9 mouse cellular contexts compared by ENCODE assay signal in genomic region chr11:115366039-115366705, GRCm38 (mm10). TPM values are rescaled to one million over a fixed set of nuclear protein-coding genes. Genes with fewer than 3 reads are reported as not detected.
DNase-seq lines count a peak whose midpoint lies in the region; ATAC-seq and TF ChIP-seq lines count a peak whose summit lies in the region.
"Had no signal": no experiment of that assay in that cellular context is flagged by ENCODE, and none has a peak within 500 bp of the region (broad histone marks: within the 10 kb centered on the region; RNA-seq: fewer than 3 reads in every experiment).

No protein-coding gene starts in this region.

- TF ChIP-seq CTCF in kidney, adult 2 months (conservative IDR thresholded peaks at IDR 0.05; ENCODE audit: insufficient read depth, insufficient read length, low read depth, low read length): no peak

- H3K27me3 ChIP-seq in kidney, embryonic 15.5 days: peaks cover 60% of the 10 kb centered on the region
- H3K27me3 ChIP-seq in kidney, adult 2 months (replicated peaks; ENCODE audit: control insufficient read depth, insufficient read depth, low read length): no peaks in the 10 kb centered on the region
- no peaks in the 10 kb centered on the region for H3K27me3 ChIP-seq in forebrain, embryonic 16.5 days (replicated peaks; ENCODE audit: control insufficient read depth, insufficient read depth, low read length)
- peaks cover 41% of the 10 kb centered on the region for H3K27me3 ChIP-seq in midbrain, embryonic 12.5 days

- no peaks in the 10 kb centered on the region for H3K36me3 ChIP-seq in kidney, embryonic 15.5 days
- no peaks in the 10 kb centered on the region for H3K36me3 ChIP-seq in kidney, adult 2 months (ENCODE audit: control insufficient read depth, insufficient read depth, low read length)
- no peaks in the 10 kb centered on the region for H3K36me3 ChIP-seq in forebrain, embryonic 16.5 days (ENCODE audit: control insufficient read depth, insufficient read depth)
- no peaks in the 10 kb centered on the region for H3K36me3 ChIP-seq in midbrain, embryonic 12.5 days
- H3K36me3 ChIP-seq: G1E had no signal

- H3K9ac ChIP-seq in kidney, embryonic 15.5 days: no peak overlapping the region
- peak overlapping the region; percentile 72; the same call in 1 of the 2 replicates for H3K9ac ChIP-seq in forebrain, embryonic 16.5 days (replicated peaks; ENCODE audit: low read depth, low read length)
- peak overlapping the region; percentile 79; the same call in 1 of the 2 replicates for H3K9ac ChIP-seq in midbrain, embryonic 12.5 days (replicated peaks)

- peak; percentile 47; the same call in 1 of the 2 replicates for ATAC-seq in kidney, embryonic 15.5 days (replicated peaks; ENCODE audit: low FRiP score)
- ATAC-seq in forebrain, embryonic 16.5 days: no peak; the same call in 1 of the 2 replicates
- peak; percentile 38; the same call in 1 of the 2 replicates for ATAC-seq in midbrain, embryonic 12.5 days (ENCODE audit: low FRiP score, low read depth)

- peak overlapping the region; percentile 96 for H3K4me2 ChIP-seq in kidney, embryonic 15.5 days
- H3K4me2 ChIP-seq in forebrain, embryonic 16.5 days (ENCODE audit: low read length): peak overlapping the region; percentile 95
- H3K4me2 ChIP-seq in midbrain, embryonic 12.5 days (replicated peaks): peak overlapping the region; percentile 92

- intact Hi-C loops in left cerebral cortex, postnatal 10 days (cut with DNase I): no loop called here

- peaks cover 25% of the 10 kb centered on the region for H3K4me1 ChIP-seq in kidney, embryonic 15.5 days
- no peaks in the 10 kb centered on the region for H3K4me1 ChIP-seq in kidney, adult 2 months (ENCODE audit: control insufficient read depth, insufficient read depth, low read length)
- H3K4me1 ChIP-seq in forebrain, embryonic 16.5 days (replicated peaks; ENCODE audit: control insufficient read depth, insufficient read depth, low read length): peaks cover 18% of the 10 kb centered on the region
- peaks cover 17% of the 10 kb centered on the region for H3K4me1 ChIP-seq in midbrain, embryonic 12.5 days

- 32% methylated on average over 7 of the region's 7 CpGs for WGBS in kidney, embryonic 15.5 days
- WGBS in kidney, adult 2 months: 63% methylated on average over 7 of the region's 7 CpGs
- WGBS in forebrain, embryonic 16.5 days: 43% methylated on average over 7 of the region's 7 CpGs
- WGBS in midbrain, embryonic 12.5 days: 46% methylated on average over 7 of the region's 7 CpGs

- no peak for TF ChIP-seq POLR2A in kidney, adult 2 months (IDR thresholded peaks at IDR 0.05; ENCODE audit: low read depth, low read length)

- H3K4me3 ChIP-seq in kidney, embryonic 15.5 days (replicated peaks): peak overlapping the region; percentile 60
- no peak overlapping the region for H3K4me3 ChIP-seq in kidney, adult 2 months (ENCODE audit: insufficient read depth, low read depth, low read length)
- H3K4me3 ChIP-seq in forebrain, embryonic 16.5 days (replicated peaks; ENCODE audit: low read length): peak overlapping the region; percentile 81
- H3K4me3 ChIP-seq in midbrain, embryonic 12.5 days: peak overlapping the region; percentile 72

- H3K27ac ChIP-seq in kidney, embryonic 15.5 days: no peak overlapping the region
- H3K27ac ChIP-seq in kidney, adult 2 months (ENCODE audit: insufficient read depth, low read depth, low read length): no peak overlapping the region
- H3K27ac ChIP-seq in forebrain, embryonic 16.5 days (ENCODE audit: low read length): no peak overlapping the region
- peak overlapping the region; percentile 12; the same call in 1 of the 2 replicates for H3K27ac ChIP-seq in midbrain, embryonic 12.5 days (replicated peaks)

- no peak for DNase-seq in kidney, adult 2 months
- DNase-seq in T-cell, adult 2 months (ENCODE audit: low spot score): peak; percentile 30
- DNase-seq in adrenal gland, adult 8-10 months: no peak
- DNase-seq in left cerebral cortex, postnatal 10 days (ENCODE audit: extremely low spot score in 1 of 2, low spot score in 2 of 2): no peak
- DNase-seq in c-Kit-positive CD71-positive TER-119-positive erythroid progenitor cells, embryonic 14.5 days (ENCODE audit: low spot score): no peak

- H3K9me3 ChIP-seq in kidney, embryonic 15.5 days (replicated peaks): no peaks in the 10 kb centered on the region
- H3K9me3 ChIP-seq in forebrain, embryonic 16.5 days (ENCODE audit: control insufficient read depth, low read length): no peaks in the 10 kb centered on the region
- H3K9me3 ChIP-seq in midbrain, embryonic 12.5 days: no peaks in the 10 kb centered on the region
- H3K9me3 ChIP-seq: G1E had no signal

RNA-seq across cellular contexts. Expression of gene Hid1, which starts 1.4 kb away (rescaled TPM):
- 6.7 and 8.1 TPM in 2 replicates for polyA plus RNA-seq in kidney, embryonic 15.5 days (2015; fragmentation: Nextera tagmentation; extraction: Ambion mirVana)
- polyA plus RNA-seq in kidney, adult 2 months (2012; rRNA removed): 5.4 and 6.1 TPM in 2 replicates
- 46.6 and 58.2 TPM in 2 replicates for polyA plus RNA-seq in forebrain, embryonic 16.5 days (2015; fragmentation: Nextera tagmentation; extraction: Ambion mirVana)
- 32.9 and 38.6 TPM in 2 replicates for polyA plus RNA-seq in midbrain, embryonic 12.5 days (2016; fragmentation: Nextera tagmentation; extraction: Ambion mirVana)
- total RNA-seq in adrenal gland, adult 8-10 months (2022): 10 to 100 TPM; 17.7 to 46.8 (median 42.6) TPM
- total RNA-seq in left cerebral cortex, postnatal 10 days (2021): 10 to 100 TPM; 77.5 to 81.7 TPM
- total RNA-seq: G1E had no signal

RNA-seq across cellular contexts. Expression of gene Cdr2l, which starts 15.5 kb away (rescaled TPM):
- polyA plus RNA-seq in kidney, embryonic 15.5 days (2015; fragmentation: Nextera tagmentation; extraction: Ambion mirVana): 10.6 and 10.7 TPM in 2 replicates
- 5.3 and 5.6 TPM in 2 replicates for polyA plus RNA-seq in kidney, adult 2 months (2012; rRNA removed)
- polyA plus RNA-seq in forebrain, embryonic 16.5 days (2015; fragmentation: Nextera tagmentation; extraction: Ambion mirVana): 16.8 and 18.3 TPM in 2 replicates
- polyA plus RNA-seq in midbrain, embryonic 12.5 days (2016; fragmentation: Nextera tagmentation; extraction: Ambion mirVana): 32.4 and 36.6 TPM in 2 replicates
- total RNA-seq in adrenal gland, adult 8-10 months (2022): 100 to 1,000 TPM in 1 of 4 experiments, 10 to 100 TPM in 3; 60.6 to 118 (median 71.9) TPM
- 10 to 100 TPM; 15.2 to 17.2 TPM for total RNA-seq in left cerebral cortex, postnatal 10 days (2021)
- polyA plus RNA-seq: G1E had no signal

RNA-seq across cellular contexts. Expression of gene Otop3, which starts 31.6 kb away (rescaled TPM):
- polyA plus RNA-seq in kidney, embryonic 15.5 days (2015; fragmentation: Nextera tagmentation; extraction: Ambion mirVana): not detected in 2 replicates
- polyA plus RNA-seq in kidney, adult 2 months (2012; rRNA removed): 0.07 and 0.13 TPM in 2 replicates
- 0.37 TPM in 1 of 2 replicates, not detected in the other for polyA plus RNA-seq in forebrain, embryonic 16.5 days (2015; fragmentation: Nextera tagmentation; extraction: Ambion mirVana)
- 0.28 and 0.43 TPM in 2 replicates for polyA plus RNA-seq in midbrain, embryonic 12.5 days (2016; fragmentation: Nextera tagmentation; extraction: Ambion mirVana)
- total RNA-seq in adrenal gland, adult 8-10 months (2022): not detected
- under 1 TPM; 0.24 to 0.28 TPM for total RNA-seq in left cerebral cortex, postnatal 10 days (2021)
- total RNA-seq: G1E had no signal
- polyA plus RNA-seq: G1E had no signal

RNA-seq across cellular contexts. Expression of gene Mrpl58, which starts 37.4 kb away (rescaled TPM):
- 204 and 209 TPM in 2 replicates for polyA plus RNA-seq in kidney, embryonic 15.5 days (2015; fragmentation: Nextera tagmentation; extraction: Ambion mirVana)
- 145 and 146 TPM in 2 replicates for polyA plus RNA-seq in kidney, adult 2 months (2012; rRNA removed)
- polyA plus RNA-seq in forebrain, embryonic 16.5 days (2015; fragmentation: Nextera tagmentation; extraction: Ambion mirVana): 158 and 176 TPM in 2 replicates
- 234 and 265 TPM in 2 replicates for polyA plus RNA-seq in midbrain, embryonic 12.5 days (2016; fragmentation: Nextera tagmentation; extraction: Ambion mirVana)
- total RNA-seq in adrenal gland, adult 8-10 months (2022): 100 to 1,000 TPM; 157 to 179 (median 160) TPM
- total RNA-seq in left cerebral cortex, postnatal 10 days (2021): 10 to 100 TPM; 96.2 to 98.8 TPM

RNA-seq across cellular contexts. Expression of gene Ush1g, which starts 44.3 kb away (rescaled TPM):
- polyA plus RNA-seq in kidney, embryonic 15.5 days (2015; fragmentation: Nextera tagmentation; extraction: Ambion mirVana): not detected in 2 replicates
- 0.04 and 0.05 TPM in 2 replicates for polyA plus RNA-seq in kidney, adult 2 months (2012; rRNA removed)
- 0.10 TPM in 2 replicates for polyA plus RNA-seq in forebrain, embryonic 16.5 days (2015; fragmentation: Nextera tagmentation; extraction: Ambion mirVana)
- 0.05 TPM in 1 of 2 replicates, not detected in the other for polyA plus RNA-seq in midbrain, embryonic 12.5 days (2016; fragmentation: Nextera tagmentation; extraction: Ambion mirVana)
- 1 to 10 TPM in 2 of 4 experiments, under 1 TPM in 2; 0.52 to 2.3 (median 1.1) TPM for total RNA-seq in adrenal gland, adult 8-10 months (2022)
- under 1 TPM; 0.24 to 0.26 TPM for total RNA-seq in left cerebral cortex, postnatal 10 days (2021)
- polyA plus RNA-seq: G1E had no signal
